Mouse (Mus musculus) lung, adult 2 months (tissue): ENCODE results near the gene Fn1.

Experiments
- CTCF ChIP-seq: fragments of 200-500 bp; IDR thresholded peaks from 2 replicates; pipeline ENCODE4 v1.5.1; 2011; ENCODE audit warnings: mild to moderate bottlenecking, low read length, control low read depth; ENCODE audit not compliant: insufficient read depth
- POLR2A ChIP-seq: fragments of 200-500 bp; IDR thresholded peaks from 2 replicates; pipeline ENCODE4 v1.6.1; 2011; ENCODE audit warnings: low read depth, mild to moderate bottlenecking, control low read depth, low read length, borderline replicate concordance; ENCODE audit errors: extremely low read depth

GRCm38 (mm10) chr1:71650741-71651140, 2.3 kb downstream of the Fn1 start:
- no peak for TF ChIP-seq CTCF
- no peak for TF ChIP-seq POLR2A
